Mouse (Mus musculus) liver, postnatal 0 days (tissue): ENCODE measurements around the gene Hus1. TPM values are rescaled to one million over a fixed set of nuclear protein-coding genes. Genes with fewer than 3 reads are reported as not detected.

Experiments used
- ATAC-seq: fragments of 200-750 bp; cut with Nextera tagmentation; 2 replicates; pipeline ENCODE4 v1.8.0; 2017; ENCODE audit warnings: mild to moderate bottlenecking, moderate library complexity
- DNase-seq: peaks from one replicate; pipeline ENCODE4 v3.0.0-alpha.2; 2016
- H3K27ac ChIP-seq: fragments of 300-500 bp; sonication (generic); 2 replicates; pipeline ENCODE4 v1.5.1; 2014; ENCODE audit warnings: antibody characterized with exemption, moderate library complexity, mild to moderate bottlenecking, low read depth
- H3K27me3 ChIP-seq: fragments of 300-500 bp; sonication (generic); 2 replicates; pipeline ENCODE4 v1.6.1; 2014; ENCODE audit warnings: low read length, control low read depth, mixed read lengths; ENCODE audit not compliant: insufficient read depth
- H3K36me3 ChIP-seq: fragments of 300-500 bp; sonication (generic); replicated peaks from 2 replicates; pipeline ENCODE4 v1.6.1; 2014; ENCODE audit warnings: mild to moderate bottlenecking, control low read depth, low read length, moderate library complexity, mixed read lengths; ENCODE audit not compliant: insufficient read depth
- H3K4me1 ChIP-seq: fragments of 300-500 bp; sonication (generic); 2 replicates; pipeline ENCODE4 v1.6.1; 2014; ENCODE audit warnings: antibody characterized with exemption, mild to moderate bottlenecking, control low read depth; ENCODE audit not compliant: insufficient read depth
- H3K4me2 ChIP-seq: fragments of 300-500 bp; sonication (generic); 2 replicates; pipeline ENCODE4 v1.6.1; 2014; ENCODE audit warnings: low read depth, mild to moderate bottlenecking, low read length, moderate library complexity, mixed read lengths
- H3K4me3 ChIP-seq: fragments of 300-500 bp; sonication (generic); 2 replicates; pipeline ENCODE4 v1.5.1; 2014; ENCODE audit warnings: low read depth, low read length
- H3K9ac ChIP-seq: fragments of 300-500 bp; sonication (generic); replicated peaks from 2 replicates; pipeline ENCODE4 v1.6.1; 2014; ENCODE audit warnings: mild to moderate bottlenecking, moderate library complexity
- H3K9me3 ChIP-seq: fragments of 300-500 bp; sonication (generic); 2 replicates; pipeline ENCODE4 v1.6.1; 2016; ENCODE audit warnings: mild to moderate bottlenecking, control low read depth, low read length, mixed read lengths
- CTCF ChIP-seq: sonication (generic); IDR thresholded peaks from 2 replicates; pipeline ENCODE4 v1.5.1; 2016; ENCODE audit warnings: antibody characterized with exemption, low read depth
- EP300 ChIP-seq: IDR thresholded peaks from 2 replicates; pipeline ENCODE4 v1.6.1; 2016; ENCODE audit warnings: antibody characterized with exemption, low read depth, mild to moderate bottlenecking
- WGBS: fragments of 180-500 bp; shearing (Covaris S2); extraction: QIAGEN DNeasy Blood & Tissue Kit; methylation state at CpG from one replicate; pipeline ENCODE4 v1.1.7; 2014; ENCODE audit not compliant: insufficient replicate concordance; 5-methylcytosine and 5-hydroxymethylcytosine counted together
- polyA plus RNA-seq: library from polyadenylated mRNA; unstranded; fragments of >200 nt; fragmentation: Nextera tagmentation; extraction: Ambion mirVana; gene quantifications from 2 replicates; pipeline ENCODE4 v1.2.1, GENCODE M21; 2015

Hus1 gene
- polyA plus RNA-seq, 1 experiment from 2014 or later, result 3.2 TPM

- ATAC-seq (no peak), DNase-seq (no peak)
- Histone ChIP-seq H3K9me3 (no peaks in the 10 kb centered on the region), H3K4me1 (no peaks in the 10 kb centered on the region), H3K36me3 (no peaks in the 10 kb centered on the region), H3K27ac (no peak overlapping the region), H3K4me2 (no peak overlapping the region), H3K9ac (no peak overlapping the region), H3K4me3 (no peak overlapping the region), H3K27me3 (no peaks in the 10 kb centered on the region)
- TF ChIP-seq EP300 (no peak), CTCF (no peak)
- 73% methylated on average over 6 of the region's 6 CpGs for WGBS
These were observed 61.1 kb downstream of the Hus1 start for GRCm38 (mm10) chr11:8949765-8950430.

GRCm38 (mm10) chr11:8948871-8949270, 62.1 kb downstream of the Hus1 start:
- Histone ChIP-seq H3K27me3 (no peaks in the 10 kb centered on the region), H3K9me3 (no peaks in the 10 kb centered on the region), H3K4me2 (no peak overlapping the region), H3K36me3 (no peaks in the 10 kb centered on the region), H3K4me3 (no peak overlapping the region), H3K4me1 (no peaks in the 10 kb centered on the region), H3K9ac (no peak overlapping the region), H3K27ac (no peak overlapping the region)
- DNase-seq (no peak), ATAC-seq (no peak)
- TF ChIP-seq EP300, result no peak
- TF ChIP-seq CTCF, result no peak
- WGBS, result 58% methylated on average over 3 of the region's 3 CpGs

GRCm38 (mm10) chr11:8944114-8944513, 66.9 kb downstream of the Hus1 start:
- DNase-seq (no peak), ATAC-seq (no peak)

More at GRCm38 (mm10) chr11:8944114-8944513, 66.9 kb downstream of the Hus1 start:
- no peak overlapping the region for H3K4me3 ChIP-seq
- H3K9ac ChIP-seq, result no peak overlapping the region
- H3K27ac ChIP-seq, result no peak overlapping the region
- H3K27me3 ChIP-seq, result no peaks in the 10 kb centered on the region
- no peak overlapping the region for H3K4me2 ChIP-seq
- WGBS, result 57% methylated on average over 4 of the region's 4 CpGs
- H3K4me1 ChIP-seq, result no peaks in the 10 kb centered on the region
- H3K36me3 ChIP-seq, result no peaks in the 10 kb centered on the region
- no peaks in the 10 kb centered on the region for H3K9me3 ChIP-seq
- TF ChIP-seq EP300 (no peak), CTCF (no peak)

Other genes with a start within 250 kb of the Hus1 start
- 0.06 TPM in 1 of 2 replicates, not detected in the other for gene Pkd1l1, start 37.9 kb downstream of the Hus1 start, polyA plus RNA-seq
- 0.11 and 0.14 TPM in 2 replicates for gene Gm11992, start 37.4 kb upstream of the Hus1 start, polyA plus RNA-seq
- 0.15 TPM in 1 of 2 replicates, not detected in the other for gene Sun3, start 37.8 kb upstream of the Hus1 start, polyA plus RNA-seq
- gene Upp1, start 106.9 kb upstream of the Hus1 start, polyA plus RNA-seq, result 1.5 and 1.8 TPM in 2 replicates
- gene Abca13, start 180.8 kb upstream of the Hus1 start, polyA plus RNA-seq, result 0.18 and 0.49 TPM in 2 replicates